Mouse (Mus musculus) adrenal gland, adult (tissue): ENCODE measurements around the gene Nup107.
A peak's percentile ranks its signal among the peaks of the same experiment; 100 is the strongest.
"Not testable (repeated sequence)": the region's sequence is repeated elsewhere in the genome, so short reads cannot be mapped to it uniquely, and the experiment has no call there.

Experiments
- DNase-seq, 2 experiments: peaks; one replicate each; pipeline ENCODE4 v3.0.0; 2022 to 2023; ENCODE audit warnings: low spot score in 1 of 2; ENCODE audit not compliant: inconsistent age in 2 of 2

Gene Nup107

GRCm38 (mm10) chr10:117739648-117739948, 52.9 kb downstream of the Nup107 start:
- DNase-seq: no peak

GRCm38 (mm10) chr10:117738928-117739647, 53.4 kb downstream of the Nup107 start:
- DNase-seq: no peak

- DNase-seq: peak in 1 of 2 experiments; percentile 21
Measured at GRCm38 (mm10) chr10:117738140-117738921, 54.2 kb downstream of the Nup107 start.

GRCm38 (mm10) chr10:117737498-117737897, 55.0 kb downstream of the Nup107 start:
- not testable (repeated sequence) for DNase-seq

GRCm38 (mm10) chr10:117737075-117737474, 55.4 kb downstream of the Nup107 start:
- DNase-seq: no peak

- no peak for DNase-seq
Measured at GRCm38 (mm10) chr10:117736573-117736972, 55.9 kb downstream of the Nup107 start.

GRCm38 (mm10) chr10:117735396-117735795, 57.1 kb downstream of the Nup107 start:
- DNase-seq: not testable (repeated sequence)

GRCm38 (mm10) chr10:117734104-117734852, 58.2 kb downstream of the Nup107 start:
- peak; percentile 74 to 82 for DNase-seq

- not testable (repeated sequence) for DNase-seq
Measured at GRCm38 (mm10) chr10:117733626-117734025, 58.9 kb downstream of the Nup107 start.

GRCm38 (mm10) chr10:117732962-117733592, 59.4 kb downstream of the Nup107 start:
- DNase-seq: no peak

- no peak for DNase-seq
Measured at GRCm38 (mm10) chr10:117732184-117732583, 60.3 kb downstream of the Nup107 start.

GRCm38 (mm10) chr10:117731244-117732101, 61.0 kb downstream of the Nup107 start:
- peak; percentile 78 to 89 for DNase-seq

- DNase-seq: no peak
Measured at GRCm38 (mm10) chr10:117730637-117731203, 61.8 kb downstream of the Nup107 start.

- DNase-seq: no peak
Measured at GRCm38 (mm10) chr10:117730140-117730539, 62.4 kb downstream of the Nup107 start.

GRCm38 (mm10) chr10:117729139-117729814, 63.2 kb downstream of the Nup107 start:
- no peak for DNase-seq

- DNase-seq: no peak
Measured at GRCm38 (mm10) chr10:117728574-117728973, 63.9 kb downstream of the Nup107 start.

- no peak for DNase-seq
Measured at GRCm38 (mm10) chr10:117727518-117728110, 64.9 kb downstream of the Nup107 start.

GRCm38 (mm10) chr10:117726888-117727385, 65.6 kb downstream of the Nup107 start:
- no peak for DNase-seq

- DNase-seq: no peak
Measured at GRCm38 (mm10) chr10:117726350-117726749, 66.2 kb downstream of the Nup107 start.
